Mouse (Mus musculus) heart, adult 8-10 months (tissue): ENCODE data around the gene Sh3pxd2a. TPM values are rescaled to one million over a fixed set of nuclear protein-coding genes. Genes with fewer than 3 reads are reported as not detected.

Experiments used
- DNase-seq: peaks from one replicate; pipeline ENCODE4 v3.0.0; 2022; ENCODE audit warnings: low spot score
- total RNA-seq, 4 experiments: library from RNA; stranded (reverse); gene quantifications; 2 replicates each; pipeline ENCODE4 v1.2.4; 2022

Gene Sh3pxd2a
- total RNA-seq: 10 to 100 TPM; 40.6 to 54.7 (median 46.2) TPM

GRCm38 (mm10) chr19:47464304-47465241 is at the start of gene Sh3pxd2a:
TSS of gene Sh3pxd2a (minus strand) at chr19:47464401.
- DNase-seq: no peak

- no peak for DNase-seq
Observed at GRCm38 (mm10) chr19:47513618-47513897, 49.4 kb upstream of the Sh3pxd2a start.

- DNase-seq: no peak
Observed at GRCm38 (mm10) chr19:47512794-47513617, 48.8 kb upstream of the Sh3pxd2a start.

- no peak for DNase-seq
Observed at GRCm38 (mm10) chr19:47511958-47512357, 47.8 kb upstream of the Sh3pxd2a start.

GRCm38 (mm10) chr19:47511294-47511675 is 47.1 kb upstream of the Sh3pxd2a start:
- no peak for DNase-seq

GRCm38 (mm10) chr19:47510473-47511293 is 46.5 kb upstream of the Sh3pxd2a start:
- DNase-seq: peak; percentile 57

- no peak for DNase-seq
Observed at GRCm38 (mm10) chr19:47510135-47510472, 45.9 kb upstream of the Sh3pxd2a start.

GRCm38 (mm10) chr19:47508771-47509281 is 44.6 kb upstream of the Sh3pxd2a start:
- DNase-seq: no peak

- DNase-seq: no peak
Observed at GRCm38 (mm10) chr19:47508191-47508590, 44.0 kb upstream of the Sh3pxd2a start.

GRCm38 (mm10) chr19:47507128-47508121 is 43.2 kb upstream of the Sh3pxd2a start:
- DNase-seq: peak; percentile 67

- no peak for DNase-seq
Observed at GRCm38 (mm10) chr19:47503625-47504024, 39.4 kb upstream of the Sh3pxd2a start.

GRCm38 (mm10) chr19:47502563-47502962 is 38.4 kb upstream of the Sh3pxd2a start:
- DNase-seq: no peak

GRCm38 (mm10) chr19:47500389-47501011 is 36.3 kb upstream of the Sh3pxd2a start:
- no peak for DNase-seq

- no peak for DNase-seq
Observed at GRCm38 (mm10) chr19:47499841-47500240, 35.6 kb upstream of the Sh3pxd2a start.

- DNase-seq: no peak
Observed at GRCm38 (mm10) chr19:47498942-47499341, 34.7 kb upstream of the Sh3pxd2a start.

GRCm38 (mm10) chr19:47497736-47498135 is 33.5 kb upstream of the Sh3pxd2a start:
- no peak for DNase-seq

GRCm38 (mm10) chr19:47497313-47497712 is 33.1 kb upstream of the Sh3pxd2a start:
- DNase-seq: no peak

GRCm38 (mm10) chr19:47493017-47493997 is 29.1 kb upstream of the Sh3pxd2a start:
- no peak for DNase-seq

GRCm38 (mm10) chr19:47492422-47492821 is 28.2 kb upstream of the Sh3pxd2a start:
- no peak for DNase-seq
